Mouse (Mus musculus) CH12.LX (cell line): ENCODE results near the gene Oosp1.

Source experiments
- E2F4 ChIP-seq: IDR thresholded peaks from 2 replicates; pipeline ENCODE4 v1.6.1; 2011; ENCODE audit warnings: low read depth, low read length, improper control_type of control experiment; ENCODE audit not compliant: insufficient replicate concordance
- ETS1 ChIP-seq: conservative IDR thresholded peaks from 2 replicates; pipeline ENCODE4 v1.6.1; 2012; ENCODE audit warnings: low read depth, mild to moderate bottlenecking, inconsistent platforms, low read length, improper control_type of control experiment, moderate library complexity
- KAT2A ChIP-seq: IDR thresholded peaks from 2 replicates; pipeline ENCODE4 v1.6.1; 2012; ENCODE audit warnings: low read length, improper control_type of control experiment, inconsistent platforms; ENCODE audit not compliant: insufficient replicate concordance
- MAX ChIP-seq: IDR thresholded peaks from 2 replicates; pipeline ENCODE4 v1.6.1; 2011; ENCODE audit warnings: low read length, improper control_type of control experiment
- MEF2A ChIP-seq: IDR thresholded peaks from 2 replicates; pipeline ENCODE4 v1.6.1; 2014; ENCODE audit warnings: low read depth, mild to moderate bottlenecking, inconsistent platforms, low read length, improper control_type of control experiment, borderline replicate concordance
- MYC ChIP-seq: IDR thresholded peaks from 2 replicates; pipeline ENCODE4 v1.6.1; 2011; ENCODE audit warnings: low read depth, mild to moderate bottlenecking, improper control_type of control experiment, low read length
- POLR2A ChIP-seq: IDR thresholded peaks from 2 replicates; pipeline ENCODE4 v1.6.1; 2011; ENCODE audit warnings: low read depth, mild to moderate bottlenecking, improper control_type of control experiment, low read length
- RCOR1 ChIP-seq: conservative IDR thresholded peaks from 2 replicates; pipeline ENCODE4 v1.6.1; 2012; ENCODE audit warnings: low read depth, mild to moderate bottlenecking, inconsistent platforms, low read length, improper control_type of control experiment
- ZNF384 ChIP-seq: IDR thresholded peaks from 2 replicates; pipeline ENCODE4 v1.6.1; 2012; ENCODE audit warnings: low read depth, low read length, improper control_type of control experiment, inconsistent platforms

DNA sequence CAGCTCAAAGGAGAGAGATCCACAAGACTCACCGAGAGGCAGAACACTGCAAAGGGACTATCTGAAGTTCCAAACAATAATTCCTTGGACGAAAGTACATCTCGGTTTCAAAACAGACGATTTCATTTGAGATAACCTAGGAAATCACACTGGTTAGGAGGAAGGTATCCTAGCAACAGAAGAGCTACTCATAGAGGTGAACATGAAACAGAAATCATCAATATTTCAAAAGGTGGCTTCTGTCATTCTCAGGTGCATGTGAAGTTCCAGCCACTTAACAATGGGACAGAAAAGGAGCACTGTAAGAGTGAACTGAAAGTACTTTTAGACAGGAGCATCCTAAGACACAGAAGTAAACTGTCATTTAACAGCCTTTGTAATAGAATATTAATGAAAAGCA is 41.4 kb downstream of the Oosp1 start:
- TF ChIP-seq MAX (no peak), MYC (no peak), POLR2A (no peak), ZNF384 (no peak), ETS1 (no peak), KAT2A (no peak), RCOR1 (no peak), MEF2A (no peak), E2F4 (no peak)
